9 mouse cellular contexts compared by ENCODE assay signal in genomic region chr11:117790286-117790685, GRCm38 (mm10). TPM values are rescaled to one million over a fixed set of nuclear protein-coding genes. Genes with fewer than 3 reads are reported as not detected.
DNase-seq lines count a peak whose midpoint lies in the region; ATAC-seq and TF ChIP-seq lines count a peak whose summit lies in the region.
"Had no signal": no experiment of that assay in that cellular context is flagged by ENCODE, and none has a peak within 500 bp of the region (broad histone marks: within the 10 kb centered on the region; RNA-seq: fewer than 3 reads in every experiment).

No protein-coding gene starts in this region.

- no peaks in the 10 kb centered on the region for H3K36me3 ChIP-seq in lung, embryonic 16.5 days (ENCODE audit: control insufficient read depth, insufficient read depth, low read length)

- no peaks in the 10 kb centered on the region for H3K9me3 ChIP-seq in lung, embryonic 16.5 days (ENCODE audit: control insufficient read depth, low read length)

- TF ChIP-seq POLR2A in embryonic fibroblast, embryonic 13.5 days (IDR thresholded peaks at IDR 0.05; ENCODE audit: low read depth, low read length), result no peak

- peak overlapping the region; percentile 56 for H3K4me2 ChIP-seq in lung, embryonic 16.5 days (ENCODE audit: low read depth, low read length)

- intact Hi-C loops in heart, postnatal 10 days (cut with DNase I), result loop anchor here (1.0 kb wide), 1 partner anchor 35 kb away; the partner anchor contains the start of gene Afmid

- H3K9ac ChIP-seq in lung, embryonic 16.5 days (ENCODE audit: low read length), result 0 out of 2 replicates have a peak overlapping the region, but pooled peaks have one; percentile 30

- H3K27ac ChIP-seq in embryonic fibroblast, embryonic 13.5 days (ENCODE audit: insufficient read depth, low read length), result no peak overlapping the region
- no peak overlapping the region for H3K27ac ChIP-seq in lung, embryonic 16.5 days (ENCODE audit: low read length)

- 10% methylated on average over 14 of the region's 14 CpGs for WGBS in lung, embryonic 16.5 days

- peak; percentile 82 for DNase-seq in CD4-positive, CD25-positive, alpha-beta regulatory T cell, adult 2 months (ENCODE audit: low read depth, low spot score)
- peak; percentile 83 for DNase-seq in R1 (ENCODE audit: low read depth, low spot score)
- DNase-seq in heart, postnatal 10 days, result peak; percentile 75 to 86
- DNase-seq in kidney, postnatal 36 days, result peak; percentile 67 to 85
- DNase-seq in retina, postnatal 1 day, result peak; percentile 80
- DNase-seq in urinary bladder, postnatal 25 days (ENCODE audit: low spot score), result peak; percentile 74

- no peaks in the 10 kb centered on the region for H3K4me1 ChIP-seq in embryonic fibroblast, embryonic 13.5 days (ENCODE audit: control insufficient read depth, insufficient read depth, low read length)
- H3K4me1 ChIP-seq in lung, embryonic 16.5 days (replicated peaks; ENCODE audit: control insufficient read depth, insufficient read depth, low read length), result peaks cover 12% of the 10 kb centered on the region; the same call in 1 of the 2 replicates

- ATAC-seq in lung, embryonic 16.5 days (ENCODE audit: low read depth), result peak; percentile 21; the same call in 1 of the 2 replicates

- no peaks in the 10 kb centered on the region for H3K27me3 ChIP-seq in lung, embryonic 16.5 days (ENCODE audit: control insufficient read depth, insufficient read depth, low read depth, low read length)

- no peak overlapping the region for H3K4me3 ChIP-seq in embryonic fibroblast, embryonic 13.5 days (ENCODE audit: insufficient read depth, low read length)
- peak overlapping the region; percentile 21; the same call in 1 of the 2 replicates for H3K4me3 ChIP-seq in lung, embryonic 16.5 days (ENCODE audit: low read length)

- TF ChIP-seq CTCF in embryonic fibroblast, embryonic 13.5 days (IDR thresholded peaks at IDR 0.05; ENCODE audit: borderline replicate concordance, insufficient read depth, low read length), result peak; percentile 73; the same call in 1 of the 2 replicates

RNA-seq across cellular contexts. Expression of gene 6030468B19Rik, which starts 7.2 kb away (rescaled TPM):
- not detected in 2 replicates for polyA plus RNA-seq in embryonic fibroblast, embryonic 13.5 days (2011; ENCODE audit: insufficient read length, low read depth, missing spikeins)
- total RNA-seq in heart, postnatal 10 days (2021), result not detected
- 0.14 and 1.4 TPM in 2 replicates for polyA plus RNA-seq in lung, embryonic 16.5 days (2015; fragmentation: Nextera tagmentation; extraction: Ambion mirVana)
- total RNA-seq: gastrocnemius, adult 8-10 months had no signal

RNA-seq across cellular contexts. Expression of gene Tmc6, which starts 8.3 kb away (rescaled TPM):
- 19.5 and 20.5 TPM in 2 replicates for polyA plus RNA-seq in embryonic fibroblast, embryonic 13.5 days (2011; ENCODE audit: insufficient read length, low read depth, missing spikeins)
- 10 to 100 TPM; 29.4 to 33.7 TPM for total RNA-seq in heart, postnatal 10 days (2021)
- polyA plus RNA-seq in lung, embryonic 16.5 days (2015; fragmentation: Nextera tagmentation; extraction: Ambion mirVana), result 23.6 and 26.0 TPM in 2 replicates

RNA-seq across cellular contexts. Expression of gene Tmc8, which starts 8.4 kb away (rescaled TPM):
- polyA plus RNA-seq in embryonic fibroblast, embryonic 13.5 days (2011; ENCODE audit: insufficient read length, low read depth, missing spikeins), result 0.30 and 0.39 TPM in 2 replicates
- total RNA-seq in heart, postnatal 10 days (2021), result 1 to 10 TPM; 4.4 to 6.4 TPM
- polyA plus RNA-seq in lung, embryonic 16.5 days (2015; fragmentation: Nextera tagmentation; extraction: Ambion mirVana), result 3.0 and 4.0 TPM in 2 replicates

RNA-seq across cellular contexts. Expression of gene Gm20708, which starts 19.2 kb away (rescaled TPM):
- polyA plus RNA-seq in embryonic fibroblast, embryonic 13.5 days (2011; ENCODE audit: insufficient read length, low read depth, missing spikeins), result 0.49 TPM in 1 of 2 replicates, not detected in the other
- total RNA-seq in heart, postnatal 10 days (2021), result 1 to 10 TPM; 1.5 to 2.5 TPM
- polyA plus RNA-seq in lung, embryonic 16.5 days (2015; fragmentation: Nextera tagmentation; extraction: Ambion mirVana), result 0.13 and 0.14 TPM in 2 replicates

RNA-seq across cellular contexts. Expression of gene Syngr2, which starts 19.2 kb away (rescaled TPM):
- polyA plus RNA-seq in embryonic fibroblast, embryonic 13.5 days (2011; ENCODE audit: insufficient read length, low read depth, missing spikeins), result 66.9 and 68.6 TPM in 2 replicates
- 100 to 1,000 TPM; 100 to 105 TPM for total RNA-seq in heart, postnatal 10 days (2021)
- polyA plus RNA-seq in lung, embryonic 16.5 days (2015; fragmentation: Nextera tagmentation; extraction: Ambion mirVana), result 79.5 and 87.7 TPM in 2 replicates
